Mouse (Mus musculus) heart, embryonic 14.5 days (tissue): ENCODE measurements around the gene Kncn. TPM values are rescaled to one million over a fixed set of nuclear protein-coding genes. Genes with fewer than 3 reads are reported as not detected.
A peak's percentile ranks its signal among the peaks of the same experiment; 100 is the strongest.

Source experiments
- ATAC-seq: fragments of 200-750 bp; cut with Nextera tagmentation; 2 replicates; pipeline ENCODE4 v1.8.0; 2017; ENCODE audit warnings: low read depth, moderate TSS enrichment; ENCODE audit not compliant: insufficient number of reproducible peaks, insufficient read depth, low FRiP score
- H3K27ac ChIP-seq, 2 experiments: fragments of 200-500 bp in 1 of 2; fragments of 300-500 bp in 1 of 2; sonication (generic) in 1 of 2; replicated peaks in 1 of 2; 2 replicates each; pipeline ENCODE4 v1.5.1; 2012 to 2014; ENCODE audit warnings: low read depth in 2 of 2, low read length in 2 of 2, control low read depth in 1 of 2, mild to moderate bottlenecking in 1 of 2, mixed read lengths in 1 of 2; ENCODE audit not compliant: control insufficient read depth in 1 of 2, insufficient read depth in 1 of 2
- H3K27me3 ChIP-seq: fragments of 300-500 bp; sonication (generic); 2 replicates; pipeline ENCODE4 v1.6.1; 2014; ENCODE audit warnings: mild to moderate bottlenecking, low read length, control low read depth; ENCODE audit not compliant: control insufficient read depth, insufficient read depth
- H3K36me3 ChIP-seq: fragments of 300-500 bp; sonication (generic); 2 replicates; pipeline ENCODE4 v1.6.1; 2014; ENCODE audit warnings: mild to moderate bottlenecking, control low read depth, low read length, mixed read lengths; ENCODE audit not compliant: control insufficient read depth, insufficient read depth
- H3K4me1 ChIP-seq, 2 experiments: fragments of 200-500 bp in 1 of 2; fragments of 300-500 bp in 1 of 2; sonication (generic) in 1 of 2; 2 replicates each; pipeline ENCODE4 v1.6.1; 2012 to 2014; ENCODE audit warnings: low read length in 2 of 2, control low read depth in 1 of 2, mixed read lengths in 1 of 2; ENCODE audit not compliant: control insufficient read depth in 2 of 2, insufficient read depth in 2 of 2
- H3K4me2 ChIP-seq: fragments of 300-500 bp; sonication (generic); 2 replicates; pipeline ENCODE4 v1.6.1; 2014; ENCODE audit warnings: mild to moderate bottlenecking, low read length
- H3K4me3 ChIP-seq, 2 experiments: fragments of 200-500 bp in 1 of 2; fragments of 300-500 bp in 1 of 2; sonication (generic) in 1 of 2; 2 replicates each; pipeline ENCODE4 v1.5.1; 2012 to 2014; ENCODE audit warnings: low read length in 2 of 2, mild to moderate bottlenecking in 2 of 2, control low read depth in 1 of 2, low read depth in 1 of 2, moderate library complexity in 1 of 2; ENCODE audit not compliant: control insufficient read depth in 1 of 2, insufficient read depth in 1 of 2
- H3K9ac ChIP-seq: fragments of 300-500 bp; sonication (generic); 2 replicates; pipeline ENCODE4 v1.6.1; 2014; ENCODE audit warnings: mild to moderate bottlenecking, low read length
- H3K9me3 ChIP-seq: fragments of 300-500 bp; sonication (generic); 2 replicates; pipeline ENCODE4 v1.6.1; 2016; ENCODE audit warnings: low read length, control low read depth; ENCODE audit not compliant: control insufficient read depth
- WGBS: fragments of 180-500 bp; shearing (Covaris S2); extraction: QIAGEN DNeasy Blood & Tissue Kit; methylation state at CpG from one replicate; pipeline ENCODE4 v1.1.7; 2014; 5-methylcytosine and 5-hydroxymethylcytosine counted together
- polyA plus RNA-seq: library from polyadenylated mRNA; unstranded; fragments of >200 nt; fragmentation: Nextera tagmentation; extraction: Ambion mirVana; gene quantifications from 2 replicates; pipeline ENCODE4 v1.2.1, GENCODE M21; 2014

The Kncn gene
- polyA plus RNA-seq, 1 experiment from 2014 or later = not detected

DNA sequence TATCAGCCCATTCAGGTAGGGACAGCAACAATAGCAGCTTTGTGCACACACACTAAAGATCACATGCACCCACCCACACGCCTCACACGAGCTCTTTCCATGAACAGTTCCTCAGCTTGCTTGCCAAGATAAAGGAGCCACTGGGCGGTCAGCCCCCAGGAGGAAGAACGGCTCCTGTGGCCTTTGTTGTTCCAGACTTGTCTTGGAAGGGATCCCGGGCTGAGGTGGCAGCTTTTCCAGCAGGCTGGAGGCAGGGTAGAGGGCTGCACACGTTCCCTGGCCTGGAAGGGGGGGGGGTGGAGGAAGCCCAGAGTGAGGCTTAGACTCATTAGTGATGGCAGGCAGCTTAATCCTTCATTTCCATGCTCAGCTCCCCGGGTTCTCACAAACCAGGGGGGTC, 24.4 kb downstream of the Kncn start:
- 15% methylated on average over 7 of the region's 7 CpGs for WGBS
- no peak overlapping the region for H3K9ac ChIP-seq
- H3K4me3 ChIP-seq = no peak overlapping the region
- H3K9me3 ChIP-seq = no peaks in the 10 kb centered on the region
- peak overlapping the region in 1 of 2 experiments; percentile 24; a peak in 1 of 4 replicates for H3K27ac ChIP-seq
- no peak overlapping the region for H3K4me2 ChIP-seq
- no peaks in the 10 kb centered on the region for H3K36me3 ChIP-seq
- H3K4me1 ChIP-seq = 0 out of 4 replicates have a peak, but pooled peaks cover 2 to 6% of the 10 kb centered on the region in 2 experiments
- ATAC-seq = peak; percentile 69
- H3K27me3 ChIP-seq = peaks cover 60% of the 10 kb centered on the region

DNA sequence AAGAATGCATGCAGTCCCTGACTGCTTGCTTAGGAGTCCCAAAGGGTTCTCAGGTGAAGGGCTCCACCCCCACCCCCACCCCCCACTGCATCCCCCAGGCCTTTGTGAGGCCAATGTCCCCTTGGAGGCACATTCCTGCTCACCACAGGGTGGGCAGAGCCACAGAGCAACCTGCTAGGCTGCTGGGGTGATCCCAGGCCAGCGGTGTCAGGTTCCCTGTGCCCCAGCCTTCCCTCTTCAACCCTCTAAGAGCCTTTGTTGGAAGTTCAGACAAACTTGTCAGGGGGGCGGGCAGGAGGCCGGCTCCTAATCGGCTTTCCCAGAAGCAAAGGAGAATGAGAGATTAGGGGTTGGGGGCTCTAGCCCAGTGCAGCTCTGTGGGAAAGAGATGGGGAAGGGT, 27.4 kb downstream of the Kncn start:
- peaks cover 47% of the 10 kb centered on the region for H3K27me3 ChIP-seq
- no peak overlapping the region for H3K9ac ChIP-seq
- H3K27ac ChIP-seq = no peak overlapping the region
- no peaks in the 10 kb centered on the region for H3K9me3 ChIP-seq
- no peak overlapping the region for H3K4me2 ChIP-seq
- no peaks in the 10 kb centered on the region for H3K36me3 ChIP-seq
- H3K4me3 ChIP-seq = no peak overlapping the region
- H3K4me1 ChIP-seq = 0 out of 4 replicates have a peak, but pooled peaks cover 2 to 6% of the 10 kb centered on the region in 2 experiments
- no peak for ATAC-seq
- WGBS = 7% methylated on average over 4 of the region's 4 CpGs

DNA sequence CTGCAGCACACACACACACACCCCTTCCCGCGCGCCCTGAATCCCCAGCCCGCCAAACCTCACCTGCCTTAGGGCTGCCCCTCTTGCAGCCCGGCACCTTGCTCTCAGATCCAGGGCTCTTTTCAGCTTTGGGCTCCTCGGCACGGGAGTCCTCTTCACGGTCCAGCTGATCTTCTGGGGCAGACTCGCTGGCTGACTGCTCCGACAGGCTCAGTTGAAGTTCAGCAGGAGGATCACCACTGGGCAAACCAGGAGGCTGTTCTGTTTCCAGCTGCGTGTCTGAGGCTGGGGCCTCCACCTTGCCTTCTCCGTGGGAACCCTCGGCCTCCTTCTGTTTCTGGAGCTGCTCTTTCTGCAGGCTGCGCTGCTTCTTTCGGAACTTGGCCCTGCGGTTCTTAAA, 35.7 kb downstream of the Kncn start:
- no peak overlapping the region for H3K27ac ChIP-seq
- no peak overlapping the region for H3K4me3 ChIP-seq
- H3K4me2 ChIP-seq = no peak overlapping the region
- no peaks in the 10 kb centered on the region for H3K9me3 ChIP-seq
- H3K27me3 ChIP-seq = peaks cover 75% of the 10 kb centered on the region
- ATAC-seq = no peak
- no peak overlapping the region for H3K9ac ChIP-seq
- no peaks in the 10 kb centered on the region for H3K36me3 ChIP-seq
- no peaks in the 10 kb centered on the region for H3K4me1 ChIP-seq
- WGBS = 69% methylated on average over 16 of the region's 16 CpGs

DNA sequence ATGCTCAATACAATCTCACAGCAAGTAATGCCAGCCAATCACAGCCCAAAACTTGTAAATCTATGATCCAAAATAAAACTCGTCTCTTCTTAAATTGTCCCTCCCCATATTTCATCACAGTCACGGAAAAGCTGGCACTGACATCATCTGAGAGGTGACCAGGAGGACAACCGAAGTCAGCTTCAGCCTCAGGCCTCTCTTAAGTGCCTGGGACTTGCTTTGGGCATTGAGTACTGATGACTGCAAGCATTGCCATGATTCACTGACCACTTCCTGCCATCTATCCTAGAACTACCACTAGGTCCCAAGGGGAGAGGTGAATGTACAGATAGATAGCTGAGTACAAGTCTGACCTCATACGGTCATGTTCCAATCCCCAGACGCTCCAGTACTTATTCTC, 38.5 kb downstream of the Kncn start:
- Histone ChIP-seq H3K27ac (no peak overlapping the region), H3K36me3 (no peaks in the 10 kb centered on the region), H3K9me3 (no peaks in the 10 kb centered on the region), H3K4me1 (no peaks in the 10 kb centered on the region), H3K27me3 (peaks cover 71% of the 10 kb centered on the region), H3K9ac (no peak overlapping the region), H3K4me3 (no peak overlapping the region), H3K4me2 (no peak overlapping the region)
- 68% methylated on average over 5 of the region's 5 CpGs for WGBS
- ATAC-seq = no peak

DNA sequence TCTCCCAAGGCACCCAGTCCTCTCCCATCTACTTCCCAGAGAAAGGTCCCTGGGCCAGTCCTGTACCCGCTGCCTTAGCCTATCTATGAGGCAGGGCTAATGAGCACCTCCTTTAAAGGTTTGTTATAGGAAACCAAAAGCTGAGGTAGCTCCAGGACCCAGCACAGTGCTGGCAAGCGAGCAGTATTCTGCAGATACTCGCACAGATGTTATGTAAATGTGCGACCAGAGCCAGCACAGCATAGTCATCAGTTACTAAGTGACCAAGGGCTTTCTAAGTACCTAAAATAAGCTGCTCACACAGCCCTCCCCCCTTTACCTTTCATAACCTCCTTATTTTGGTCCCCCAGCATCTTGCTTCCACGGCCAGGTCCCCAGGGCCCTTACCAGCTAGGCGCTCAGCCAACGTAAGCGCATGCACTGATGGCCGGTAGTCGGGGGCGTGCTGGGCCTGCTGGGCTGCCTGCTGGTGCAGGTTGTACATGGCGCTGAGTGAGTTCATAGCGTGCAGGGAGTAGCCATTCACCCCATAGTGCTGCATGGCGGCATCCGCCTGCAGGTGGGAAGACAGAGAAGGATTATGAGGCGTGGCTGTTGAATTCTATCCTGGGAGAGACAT, 39.2 kb downstream of the Kncn start:
- Histone ChIP-seq H3K27me3 (peaks cover 71% of the 10 kb centered on the region), H3K27ac (no peak overlapping the region), H3K36me3 (no peaks in the 10 kb centered on the region), H3K4me1 (no peaks in the 10 kb centered on the region), H3K9me3 (no peaks in the 10 kb centered on the region), H3K9ac (no peak overlapping the region), H3K4me2 (no peak overlapping the region), H3K4me3 (no peak overlapping the region)
- ATAC-seq = no peak
- 65% methylated on average over 16 of the region's 16 CpGs for WGBS

DNA sequence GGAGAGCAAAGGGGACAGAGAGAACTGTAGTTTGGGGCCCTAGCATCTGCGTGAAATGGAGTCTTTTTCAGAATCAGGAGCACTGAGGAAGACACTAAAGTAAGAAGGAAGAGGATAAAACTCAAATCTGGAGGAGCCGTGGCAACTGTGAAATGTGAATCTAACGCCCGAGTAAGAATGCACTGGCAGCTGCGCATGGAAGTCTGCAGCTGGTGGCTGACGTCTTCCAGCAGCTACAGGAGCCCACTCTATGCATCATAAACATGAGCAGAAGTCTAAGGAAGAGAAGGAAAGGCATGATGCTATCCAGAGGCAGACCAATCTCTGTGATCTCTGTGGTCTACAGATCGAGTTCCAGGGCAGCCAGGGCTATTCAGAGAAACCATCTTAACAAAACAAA, 43.4 kb downstream of the Kncn start:
- 42% methylated on average over 7 of the region's 7 CpGs for WGBS
- no peak for ATAC-seq
- Histone ChIP-seq H3K27ac (no peak overlapping the region), H3K9ac (no peak overlapping the region), H3K27me3 (peaks cover 80% of the 10 kb centered on the region), H3K9me3 (no peaks in the 10 kb centered on the region), H3K4me2 (no peak overlapping the region), H3K36me3 (no peaks in the 10 kb centered on the region), H3K4me3 (no peak overlapping the region), H3K4me1 (no peaks in the 10 kb centered on the region)

DNA sequence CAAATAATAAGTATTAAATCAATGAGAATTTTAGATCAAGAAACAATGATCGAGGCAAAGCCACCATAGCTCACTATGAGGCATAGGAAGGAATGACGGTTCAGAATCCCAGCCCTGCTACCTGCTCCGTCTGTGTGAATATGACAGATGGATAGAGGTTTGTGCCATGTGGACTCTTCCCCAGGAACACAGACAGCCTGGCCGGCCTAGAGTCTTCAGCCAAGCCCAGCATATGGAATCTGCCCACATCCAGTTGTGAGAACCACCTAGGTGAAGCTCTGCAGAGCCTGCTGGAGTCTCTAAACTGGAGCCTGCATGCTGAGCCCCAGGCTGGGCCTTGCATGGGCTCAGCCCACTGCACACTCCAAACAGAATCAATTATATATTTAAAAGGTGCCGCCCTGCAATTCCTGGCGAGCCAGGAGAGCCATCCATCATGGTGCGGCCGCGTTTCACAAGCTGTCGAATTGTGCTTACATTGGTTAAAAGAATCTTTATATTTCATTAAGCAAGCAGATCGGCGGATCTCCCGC, 47.4 kb downstream of the Kncn start:
- Histone ChIP-seq H3K36me3 (no peaks in the 10 kb centered on the region), H3K27ac (no peak overlapping the region)
- 58% methylated on average over 13 of the region's 13 CpGs for WGBS

More for the DNA sequence above, 47.4 kb downstream of the Kncn start:
- no peak for ATAC-seq
- no peak overlapping the region for H3K9ac ChIP-seq
- H3K27me3 ChIP-seq = peaks cover 97% of the 10 kb centered on the region
- H3K9me3 ChIP-seq = no peaks in the 10 kb centered on the region
- no peak overlapping the region for H3K4me2 ChIP-seq
- peaks cover 0 to 6% of the 10 kb centered on the region in 2 experiments; a peak in 1 of 4 replicates for H3K4me1 ChIP-seq
- no peak overlapping the region for H3K4me3 ChIP-seq
